Mouse (Mus musculus) ovary, postnatal 14 days (tissue): ENCODE data around the gene Pdlim3.

Experiments used
- DNase-seq: peaks from one replicate; pipeline ENCODE4 v3.0.0; 2022; ENCODE audit warnings: low spot score

The Pdlim3 gene

GRCm38 (mm10) chr8:45905591-45906250, 20.5 kb downstream of the Pdlim3 start:
- no peak for DNase-seq

- DNase-seq, result no peak
Measured at GRCm38 (mm10) chr8:45906251-45906619, 21.0 kb downstream of the Pdlim3 start.

GRCm38 (mm10) chr8:45913707-45914106, 28.4 kb downstream of the Pdlim3 start:
- DNase-seq, result no peak

- DNase-seq, result no peak
Measured at GRCm38 (mm10) chr8:45916496-45916895, 31.2 kb downstream of the Pdlim3 start.

- no peak for DNase-seq
Measured at GRCm38 (mm10) chr8:45917040-45917679, 31.9 kb downstream of the Pdlim3 start.

GRCm38 (mm10) chr8:45918891-45919290, 33.6 kb downstream of the Pdlim3 start:
- no peak for DNase-seq

GRCm38 (mm10) chr8:45920392-45920791, 35.1 kb downstream of the Pdlim3 start:
- no peak for DNase-seq

GRCm38 (mm10) chr8:45922116-45922515, 36.9 kb downstream of the Pdlim3 start:
- DNase-seq, result no peak

- peak; percentile 98 for DNase-seq
Measured at GRCm38 (mm10) chr8:45934582-45935014, 49.3 kb downstream of the Pdlim3 start, which contains the start of gene Ccdc110. TSS of gene Ccdc110 (plus strand) at chr8:45934619.

- DNase-seq, result no peak
Measured at GRCm38 (mm10) chr8:45936986-45937385, 51.7 kb downstream of the Pdlim3 start.

GRCm38 (mm10) chr8:45946283-45946682, 61.0 kb downstream of the Pdlim3 start:
- DNase-seq, result no peak

GRCm38 (mm10) chr8:45950622-45951021, 65.4 kb downstream of the Pdlim3 start:
- no peak for DNase-seq
